Mouse (Mus musculus) megakaryocyte, embryonic 14.5 days (primary cell): ENCODE results near the gene Rpl11. TPM values are rescaled to one million over a fixed set of nuclear protein-coding genes. Genes with fewer than 3 reads are reported as not detected.

Source experiments
- H3K27me3 ChIP-seq: replicated peaks from 2 replicates; pipeline ENCODE3; 2012; ENCODE audit warnings: inconsistent platforms
- H3K36me3 ChIP-seq: replicated peaks from 2 replicates; pipeline ENCODE3; 2012; ENCODE audit warnings: low read length, inconsistent platforms, mixed read lengths
- H3K4me1 ChIP-seq: 2 replicates; pipeline ENCODE4 v1.6.1; 2012; ENCODE audit warnings: inconsistent platforms
- H3K4me3 ChIP-seq: replicated peaks from 2 replicates; pipeline ENCODE3; 2012; ENCODE audit warnings: moderate library complexity, mild to moderate bottlenecking, inconsistent platforms
- H3K9me3 ChIP-seq: 2 replicates; pipeline ENCODE4 v1.6.1; 2012; ENCODE audit warnings: inconsistent platforms
- FLI1 ChIP-seq: IDR thresholded peaks from 2 replicates; pipeline ENCODE4 v1.6.1; 2012; ENCODE audit warnings: low read length, inconsistent platforms, mixed read lengths
- GATA1 ChIP-seq: IDR thresholded peaks from 3 replicates; pipeline ENCODE4 v1.6.1; 2012; ENCODE audit warnings: mixed read lengths, low read length, inconsistent platforms, borderline replicate concordance
- polyA plus RNA-seq: library from polyadenylated mRNA; stranded (reverse); fragments of >175 nt; gene quantifications from 2 replicates; pipeline ENCODE4 v1.2.3, GENCODE M21; 2012; ENCODE audit warnings: low replicate concordance; ENCODE audit not compliant: insufficient read depth

Gene Rpl11
- polyA plus RNA-seq, 1 experiment: 1,524 TPM

DNA sequence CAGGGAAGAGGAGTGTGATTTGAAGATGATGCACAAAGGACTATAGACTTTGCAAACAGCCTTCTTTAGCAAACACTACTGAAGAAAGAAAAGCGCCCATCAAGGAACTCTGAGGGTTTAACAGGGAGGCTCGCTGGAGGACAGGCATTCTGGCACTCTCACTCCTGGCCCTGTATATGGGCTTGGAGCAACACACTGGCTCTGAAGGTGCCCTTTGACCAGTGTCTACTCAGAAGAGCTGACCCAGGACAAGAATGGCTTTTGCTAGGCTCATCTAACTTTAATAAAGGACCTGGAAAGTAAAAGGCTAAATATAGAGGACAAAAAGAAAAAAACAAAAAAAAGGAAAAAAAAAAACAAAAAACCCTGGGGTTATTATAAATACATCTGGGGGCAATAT, 48.3 kb downstream of the Rpl11 start:
- peaks cover 24% of the 10 kb centered on the region for H3K4me1 ChIP-seq
- peaks cover 83% of the 10 kb centered on the region for H3K36me3 ChIP-seq
- no peaks in the 10 kb centered on the region for H3K9me3 ChIP-seq
- no peak for TF ChIP-seq GATA1
- no peak for TF ChIP-seq FLI1
- H3K4me3 ChIP-seq: no peak overlapping the region
- no peaks in the 10 kb centered on the region for H3K27me3 ChIP-seq

DNA sequence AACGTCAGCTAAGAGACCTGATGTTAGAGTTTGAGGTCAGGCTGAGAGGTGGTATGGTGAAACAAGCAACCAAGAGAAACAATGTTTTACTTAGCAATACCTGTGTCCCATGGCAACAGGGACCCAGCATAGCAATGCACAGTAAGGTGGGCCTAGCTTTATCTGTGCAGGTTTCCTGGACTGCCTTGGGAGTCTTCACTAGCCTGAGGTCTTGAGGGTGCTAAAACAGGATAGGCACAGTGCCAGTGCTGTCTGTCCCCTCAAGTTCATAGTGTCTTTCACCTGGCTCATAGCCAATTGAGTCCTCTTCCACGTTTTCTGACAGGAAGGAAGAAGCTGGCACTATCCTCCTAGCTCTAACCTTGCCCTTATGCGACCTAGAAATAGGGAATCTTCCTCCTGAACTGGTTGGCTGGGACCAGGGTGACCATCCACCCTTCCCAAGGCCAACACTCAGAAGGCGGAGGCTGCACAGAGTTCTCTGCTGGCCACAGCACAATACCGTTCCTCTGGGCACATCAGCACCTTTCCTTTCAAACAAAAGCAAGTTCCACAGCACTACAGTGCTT, 49.0 kb downstream of the Rpl11 start:
- H3K9me3 ChIP-seq: no peaks in the 10 kb centered on the region
- H3K36me3 ChIP-seq: peaks cover 75% of the 10 kb centered on the region

DNA sequence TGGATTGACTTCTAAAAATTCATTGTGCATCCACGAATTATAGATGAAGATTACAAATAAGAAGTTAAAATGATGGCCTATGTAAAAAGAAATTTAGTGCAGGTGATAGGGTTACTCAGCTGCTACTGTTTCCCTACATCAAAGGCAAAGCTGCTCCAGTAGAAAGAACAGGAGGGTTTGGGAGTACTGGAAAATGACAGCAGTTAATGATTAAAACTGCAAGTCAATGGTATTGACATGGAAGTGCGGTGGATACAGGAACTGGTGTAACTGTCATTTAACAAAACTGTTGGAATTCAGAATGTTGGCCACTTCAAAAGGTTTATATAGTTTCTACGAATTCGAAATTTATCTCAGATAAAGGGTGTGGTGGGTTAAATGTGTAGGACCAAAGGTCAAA, 58.1 kb downstream of the Rpl11 start:
- Histone ChIP-seq H3K27me3 (no peaks in the 10 kb centered on the region), H3K4me1 (peaks cover 8% of the 10 kb centered on the region; the same call in 1 of the 2 replicates), H3K4me3 (no peak overlapping the region), H3K9me3 (peaks cover 24% of the 10 kb centered on the region), H3K36me3 (peaks cover 8% of the 10 kb centered on the region)
- TF ChIP-seq FLI1 (no peak), GATA1 (no peak)

More for the DNA sequence above, 49.0 kb downstream of the Rpl11 start:
- H3K4me3 ChIP-seq: no peak overlapping the region
- H3K27me3 ChIP-seq: no peaks in the 10 kb centered on the region
- no peak for TF ChIP-seq FLI1
- TF ChIP-seq GATA1: no peak
- H3K4me1 ChIP-seq: peaks cover 24% of the 10 kb centered on the region

- peaks cover 24% of the 10 kb centered on the region for H3K9me3 ChIP-seq
- H3K27me3 ChIP-seq: no peaks in the 10 kb centered on the region
- H3K36me3 ChIP-seq: peaks cover 8% of the 10 kb centered on the region
- no peak for TF ChIP-seq FLI1
- TF ChIP-seq GATA1: no peak
- peaks cover 10% of the 10 kb centered on the region; the same call in 1 of the 2 replicates for H3K4me1 ChIP-seq
- no peak overlapping the region for H3K4me3 ChIP-seq
Observed at GRCm38 (mm10) chr4:135993941-135994340, 59.3 kb downstream of the Rpl11 start.

DNA sequence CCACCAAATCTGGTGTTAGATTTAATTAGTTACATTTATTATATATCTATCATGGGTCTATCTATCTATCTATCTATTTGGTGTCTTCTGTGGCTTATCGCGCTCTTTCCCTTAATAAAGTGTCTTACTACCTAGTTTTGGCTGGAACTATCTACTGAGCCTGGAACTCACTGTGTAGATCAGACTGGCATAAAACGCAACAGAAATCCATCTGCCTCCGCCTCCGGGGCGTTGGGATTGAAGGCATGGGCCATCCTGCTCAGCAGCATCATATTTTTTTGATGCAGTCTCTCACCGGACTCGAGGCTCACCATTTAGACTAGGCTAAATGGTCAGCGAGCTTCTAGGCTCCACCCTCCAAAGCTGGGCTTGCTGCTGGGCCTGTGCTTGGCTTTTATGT, 65.5 kb downstream of the Rpl11 start:
- Histone ChIP-seq H3K4me3 (peak overlapping the region; percentile 100), H3K9me3 (peaks cover 7% of the 10 kb centered on the region), H3K36me3 (peaks cover 31% of the 10 kb centered on the region), H3K27me3 (no peaks in the 10 kb centered on the region), H3K4me1 (peaks cover 55% of the 10 kb centered on the region)
- TF ChIP-seq GATA1 (no peak), FLI1 (no peak)

DNA sequence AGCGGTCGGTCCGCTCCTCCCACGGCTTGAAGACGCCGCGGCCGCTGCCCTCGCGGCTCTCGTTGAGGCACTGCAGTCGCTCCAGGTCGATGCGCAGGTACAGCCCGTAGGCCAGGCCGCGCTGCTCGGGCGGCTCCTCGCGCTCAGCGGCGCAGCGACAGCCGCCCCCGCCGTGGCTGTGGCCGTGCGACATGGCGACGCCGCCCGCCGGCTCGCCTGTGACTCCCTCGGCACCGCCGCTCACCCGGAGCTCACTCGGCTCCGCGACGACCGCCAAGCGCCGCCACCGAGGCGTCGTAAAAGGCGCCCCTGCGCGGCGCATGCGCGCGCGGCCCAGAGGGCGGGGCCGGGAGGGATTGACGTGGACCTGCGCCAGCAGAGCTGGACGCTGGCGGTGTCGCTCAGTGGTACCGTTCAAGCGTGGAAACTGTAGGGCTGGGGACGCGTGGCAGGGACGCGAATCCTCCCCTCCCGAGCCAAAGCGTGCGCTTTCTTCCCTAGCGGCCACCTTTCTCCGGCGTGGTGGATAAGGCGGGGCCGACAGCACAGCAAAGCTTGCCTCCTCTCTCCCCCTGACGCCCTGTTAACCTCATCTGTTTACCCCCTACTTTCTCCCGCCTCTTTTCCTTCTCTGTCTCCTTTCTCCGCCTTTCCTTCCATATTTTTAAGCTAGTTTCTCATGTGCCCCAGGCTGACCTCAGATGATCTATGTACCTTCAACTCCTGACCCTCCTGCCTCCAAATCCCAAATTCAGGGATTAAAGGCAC, 66.1 kb downstream of the Rpl11 start, which contains the start of gene Pithd1:
Pithd1 (minus strand) TSS at position 322 of the 768 bp plus-strand sequence.
- no peak for TF ChIP-seq FLI1
- no peak for TF ChIP-seq GATA1
- Histone ChIP-seq H3K4me3 (peak within 1 kb of the TSS; percentile 100), H3K4me1 (peaks cover 57% of the 10 kb centered on the region), H3K9me3 (peaks cover 7% of the 10 kb centered on the region), H3K27me3 (no peaks in the 10 kb centered on the region), H3K36me3 (peaks cover 34% of the 10 kb centered on the region)

GRCm38 (mm10) chr4:135986301-135986942, 66.8 kb downstream of the Rpl11 start:
- no peaks in the 10 kb centered on the region for H3K27me3 ChIP-seq
- peaks cover 58% of the 10 kb centered on the region for H3K4me1 ChIP-seq
- peaks cover 37% of the 10 kb centered on the region for H3K36me3 ChIP-seq

GRCm38 (mm10) chr4:135985769-135986168, 67.5 kb downstream of the Rpl11 start:
- Histone ChIP-seq H3K27me3 (no peaks in the 10 kb centered on the region), H3K9me3 (no peaks in the 10 kb centered on the region), H3K4me3 (peak overlapping the region; percentile 100), H3K36me3 (peaks cover 43% of the 10 kb centered on the region), H3K4me1 (peaks cover 58% of the 10 kb centered on the region)
- TF ChIP-seq FLI1: no peak
- no peak for TF ChIP-seq GATA1

More at GRCm38 (mm10) chr4:135986301-135986942, 66.8 kb downstream of the Rpl11 start:
- Histone ChIP-seq H3K4me3 (peak overlapping the region; percentile 100), H3K9me3 (peaks cover under 1% of the 10 kb centered on the region)
- TF ChIP-seq FLI1 (no peak), GATA1 (no peak)

- H3K27me3 ChIP-seq: no peaks in the 10 kb centered on the region
- H3K36me3 ChIP-seq: peaks cover 46% of the 10 kb centered on the region
- H3K4me1 ChIP-seq: peaks cover 60% of the 10 kb centered on the region
- peak; percentile 61; the same call in 1 of the 3 replicates for TF ChIP-seq GATA1
- TF ChIP-seq FLI1: no peak
- peak overlapping the region; percentile 85 for H3K4me3 ChIP-seq
- no peaks in the 10 kb centered on the region for H3K9me3 ChIP-seq
Observed at GRCm38 (mm10) chr4:135985193-135985592, 68.0 kb downstream of the Rpl11 start.

- Histone ChIP-seq H3K27me3 (no peaks in the 10 kb centered on the region), H3K4me3 (peak overlapping the region; percentile 50), H3K4me1 (peaks cover 60% of the 10 kb centered on the region), H3K36me3 (peaks cover 46% of the 10 kb centered on the region), H3K9me3 (no peaks in the 10 kb centered on the region)
- TF ChIP-seq FLI1: no peak
- no peak for TF ChIP-seq GATA1
Observed at GRCm38 (mm10) chr4:135984556-135984955, 68.7 kb downstream of the Rpl11 start.
